Mouse (Mus musculus) kidney, embryonic 14.5 days (tissue): Measurements from ENCODE around the gene Vps53. TPM values are rescaled to one million over a fixed set of nuclear protein-coding genes. Genes with fewer than 3 reads are reported as not detected.

ENCODE experiments used
- ATAC-seq: fragments of 200-750 bp; cut with Nextera tagmentation; 2 replicates; pipeline ENCODE4 v1.8.0; 2017; ENCODE audit warnings: moderate number of reproducible peaks, mild to moderate bottlenecking, moderate TSS enrichment, moderate library complexity; ENCODE audit not compliant: low FRiP score, low TSS enrichment
- H3K27ac ChIP-seq: fragments of 300-500 bp; sonication (generic); 2 replicates; pipeline ENCODE4 v1.5.1; 2014; ENCODE audit warnings: low read depth, mild to moderate bottlenecking, low read length, moderate library complexity, mixed read lengths
- H3K27me3 ChIP-seq: fragments of 300-500 bp; sonication (generic); 2 replicates; pipeline ENCODE4 v1.6.1; 2014; ENCODE audit warnings: mild to moderate bottlenecking, low read length; ENCODE audit not compliant: control insufficient read depth, insufficient read depth
- H3K36me3 ChIP-seq: fragments of 300-500 bp; sonication (generic); 2 replicates; pipeline ENCODE4 v1.6.1; 2014; ENCODE audit warnings: low read length, mixed read lengths; ENCODE audit not compliant: control insufficient read depth, insufficient read depth
- H3K4me1 ChIP-seq: fragments of 300-500 bp; sonication (generic); 2 replicates; pipeline ENCODE4 v1.6.1; 2014; ENCODE audit warnings: low read length, mixed read lengths; ENCODE audit not compliant: control insufficient read depth, insufficient read depth
- H3K4me2 ChIP-seq: fragments of 300-500 bp; sonication (generic); replicated peaks from 2 replicates; pipeline ENCODE4 v1.6.1; 2014; ENCODE audit warnings: low read depth, mild to moderate bottlenecking, low read length
- H3K4me3 ChIP-seq: fragments of 300-500 bp; sonication (generic); 2 replicates; pipeline ENCODE4 v1.5.1; 2014; ENCODE audit warnings: mild to moderate bottlenecking, low read length
- H3K9ac ChIP-seq: fragments of 300-500 bp; sonication (generic); 2 replicates; pipeline ENCODE4 v1.6.1; 2014; ENCODE audit warnings: low read depth, mild to moderate bottlenecking, low read length, moderate library complexity
- H3K9me3 ChIP-seq: fragments of 300-500 bp; sonication (generic); 2 replicates; pipeline ENCODE4 v1.6.1; 2016; ENCODE audit warnings: low read length; ENCODE audit not compliant: control insufficient read depth
- WGBS: fragments of 180-500 bp; shearing (Covaris S2); extraction: QIAGEN DNeasy Blood & Tissue Kit; methylation state at CpG from one replicate; pipeline ENCODE4 v1.1.7; 2014; 5-methylcytosine and 5-hydroxymethylcytosine counted together
- polyA plus RNA-seq: library from polyadenylated mRNA; unstranded; fragments of >200 nt; fragmentation: Nextera tagmentation; extraction: Ambion mirVana; gene quantifications from 2 replicates; pipeline ENCODE4 v1.2.1, GENCODE M21; 2014

Gene Vps53
- polyA plus RNA-seq, 1 experiment from 2014 or later = 40.8 TPM

GRCm38 (mm10) chr11:76106551-76107496 is 72.6 kb downstream of the Vps53 start:
- Histone ChIP-seq H3K27me3 (no peaks in the 10 kb centered on the region), H3K4me3 (no peak overlapping the region), H3K9ac (no peak overlapping the region), H3K36me3 (no peaks in the 10 kb centered on the region), H3K9me3 (no peaks in the 10 kb centered on the region), H3K4me2 (no peak overlapping the region), H3K4me1 (no peaks in the 10 kb centered on the region; the same call in 1 of the 2 replicates), H3K27ac (no peak overlapping the region)
- WGBS = 88% methylated on average over 11 of the region's 11 CpGs
- no peak for ATAC-seq

- H3K9me3 ChIP-seq = no peaks in the 10 kb centered on the region
- no peak overlapping the region for H3K27ac ChIP-seq
- peaks cover 30% of the 10 kb centered on the region for H3K4me1 ChIP-seq
- H3K36me3 ChIP-seq = no peaks in the 10 kb centered on the region
- H3K9ac ChIP-seq = no peak overlapping the region
- no peak overlapping the region for H3K4me2 ChIP-seq
- H3K27me3 ChIP-seq = no peaks in the 10 kb centered on the region
- ATAC-seq = no peak
- no peak overlapping the region for H3K4me3 ChIP-seq
Observed at GRCm38 (mm10) chr11:76101154-76101553, 78.3 kb downstream of the Vps53 start.

GRCm38 (mm10) chr11:76099193-76099975 is 80.1 kb downstream of the Vps53 start:
- Histone ChIP-seq H3K4me2 (no peak overlapping the region), H3K36me3 (no peaks in the 10 kb centered on the region), H3K9ac (no peak overlapping the region), H3K27me3 (no peaks in the 10 kb centered on the region), H3K27ac (peak overlapping the region; percentile 79), H3K9me3 (no peaks in the 10 kb centered on the region), H3K4me3 (no peak overlapping the region), H3K4me1 (peaks cover 30% of the 10 kb centered on the region)
- 16% methylated on average over 4 of the region's 4 CpGs for WGBS
- ATAC-seq = peak; percentile 72; the same call in 1 of the 2 replicates

- 91% methylated on average over 8 of the region's 8 CpGs for WGBS
- Histone ChIP-seq H3K9ac (no peak overlapping the region), H3K27me3 (no peaks in the 10 kb centered on the region), H3K4me3 (no peak overlapping the region), H3K9me3 (no peaks in the 10 kb centered on the region), H3K27ac (no peak overlapping the region), H3K4me1 (peaks cover 6% of the 10 kb centered on the region; the same call in 1 of the 2 replicates), H3K4me2 (no peak overlapping the region), H3K36me3 (no peaks in the 10 kb centered on the region; the same call in 1 of the 2 replicates)
- no peak for ATAC-seq
Observed at GRCm38 (mm10) chr11:76093610-76094009, 85.8 kb downstream of the Vps53 start.

GRCm38 (mm10) chr11:76089776-76090175 is 89.7 kb downstream of the Vps53 start:
- Histone ChIP-seq H3K9ac (no peak overlapping the region), H3K27me3 (no peaks in the 10 kb centered on the region), H3K4me3 (no peak overlapping the region), H3K36me3 (no peaks in the 10 kb centered on the region; the same call in 1 of the 2 replicates), H3K4me1 (no peaks in the 10 kb centered on the region), H3K27ac (no peak overlapping the region), H3K9me3 (no peaks in the 10 kb centered on the region), H3K4me2 (no peak overlapping the region)
- WGBS = 76% methylated on average over 6 of the region's 6 CpGs
- no peak for ATAC-seq

- Histone ChIP-seq H3K27me3 (no peaks in the 10 kb centered on the region), H3K27ac (no peak overlapping the region), H3K4me2 (no peak overlapping the region), H3K9me3 (no peaks in the 10 kb centered on the region), H3K4me3 (no peak overlapping the region), H3K9ac (no peak overlapping the region), H3K4me1 (no peaks in the 10 kb centered on the region), H3K36me3 (no peaks in the 10 kb centered on the region; the same call in 1 of the 2 replicates)
- no peak for ATAC-seq
- WGBS = 75% methylated on average over 4 of the region's 4 CpGs
Observed at GRCm38 (mm10) chr11:76088506-76088905, 90.9 kb downstream of the Vps53 start.

GRCm38 (mm10) chr11:76085898-76086591 is 93.4 kb downstream of the Vps53 start:
- H3K27me3 ChIP-seq = no peaks in the 10 kb centered on the region
- peaks cover 12% of the 10 kb centered on the region; the same call in 1 of the 2 replicates for H3K36me3 ChIP-seq
- H3K27ac ChIP-seq = no peak overlapping the region
- no peak overlapping the region for H3K9ac ChIP-seq
- no peaks in the 10 kb centered on the region for H3K4me1 ChIP-seq
- 76% methylated on average over 5 of the region's 5 CpGs for WGBS
- no peak overlapping the region for H3K4me3 ChIP-seq
- no peaks in the 10 kb centered on the region for H3K9me3 ChIP-seq
- ATAC-seq = no peak
- H3K4me2 ChIP-seq = no peak overlapping the region

GRCm38 (mm10) chr11:76084943-76085342 is 94.5 kb downstream of the Vps53 start:
- WGBS = 65% methylated on average over 1 of the region's 1 CpGs
- peaks cover 18% of the 10 kb centered on the region for H3K36me3 ChIP-seq
- H3K9me3 ChIP-seq = no peaks in the 10 kb centered on the region
- H3K9ac ChIP-seq = no peak overlapping the region
- H3K4me3 ChIP-seq = no peak overlapping the region
- no peak for ATAC-seq
- H3K27ac ChIP-seq = no peak overlapping the region
- no peak overlapping the region for H3K4me2 ChIP-seq
- no peaks in the 10 kb centered on the region for H3K4me1 ChIP-seq
- no peaks in the 10 kb centered on the region for H3K27me3 ChIP-seq
